ENCODE assay signal across 8 mouse cellular contexts in the genomic region with DNA sequence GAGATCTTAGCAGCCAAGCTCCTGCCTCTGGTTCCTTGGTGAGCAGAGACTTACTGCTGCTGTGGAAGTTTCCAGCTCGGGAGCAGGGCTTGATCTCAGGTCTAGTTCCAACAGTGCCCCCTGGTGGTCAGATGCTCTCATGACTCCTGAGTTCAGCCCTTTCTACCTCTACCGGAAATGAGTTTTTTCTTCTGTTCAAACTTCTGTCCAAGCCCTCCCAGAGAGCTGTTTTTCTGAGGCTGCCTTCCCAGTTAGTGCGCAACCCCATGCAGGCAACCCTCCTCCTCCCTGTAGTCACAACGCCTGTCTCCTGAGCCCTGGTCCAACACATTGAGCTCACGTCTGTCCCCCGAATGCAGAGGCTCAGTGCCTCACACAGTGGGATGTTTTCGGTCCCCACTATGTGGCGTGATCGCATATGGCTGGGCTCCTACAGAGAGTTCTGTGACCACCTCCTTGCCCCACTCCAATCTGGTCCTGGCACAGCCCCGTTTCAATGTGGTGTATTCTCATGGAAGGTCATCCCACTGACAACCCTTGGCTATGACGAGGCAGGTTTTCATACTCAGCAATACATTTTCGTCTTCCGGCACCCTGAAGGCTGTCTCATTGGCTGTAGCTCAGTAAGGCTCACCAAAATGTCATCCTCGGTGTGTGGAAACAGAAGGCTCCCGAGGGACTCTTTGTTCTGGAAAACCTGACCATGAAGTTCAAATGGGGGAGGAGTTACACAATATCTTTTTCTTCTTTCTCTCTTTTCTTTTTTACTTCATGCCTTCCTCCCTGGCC. TPM values are rescaled to one million over a fixed set of nuclear protein-coding genes. Genes with fewer than 3 reads are reported as not detected.
DNase-seq lines count a peak whose midpoint lies in the region; ATAC-seq and TF ChIP-seq lines count a peak whose summit lies in the region.

No protein-coding gene starts in this region.

- no peaks in the 10 kb centered on the region for H3K9me3 ChIP-seq in hindbrain, postnatal 0 days (ENCODE audit: low read length)

- H3K4me2 ChIP-seq in hindbrain, postnatal 0 days (ENCODE audit: low read depth, low read length): no peak overlapping the region

- WGBS in hindbrain, postnatal 0 days: 53% methylated on average over 15 of the region's 15 CpGs

- H3K4me3 ChIP-seq in hindbrain, postnatal 0 days (ENCODE audit: low read length): no peak overlapping the region

- POLR2A ChIA-PET in Patski (lab: Charles Lee): no interaction called here

- H3K4me1 ChIP-seq in hindbrain, postnatal 0 days (ENCODE audit: insufficient read depth, low read length): peaks cover 6% of the 10 kb centered on the region

- no peak overlapping the region for H3K9ac ChIP-seq in hindbrain, postnatal 0 days (replicated peaks; ENCODE audit: low read length)

- H3K36me3 ChIP-seq in hindbrain, postnatal 0 days (ENCODE audit: insufficient read depth, low read length): no peaks in the 10 kb centered on the region

- CTCF ChIA-PET in Patski (lab: Charles Lee): interaction anchor here (0.8 to 2.8 kb wide), 9 partner anchors 10 to 175 kb away, joined by 3 to 9 read pairs (median 4); no protein-coding TSS in a partner anchor

- ATAC-seq in Patski: peak; percentile 46
- ATAC-seq in hindbrain, postnatal 0 days: peak; percentile 73
- ATAC-seq in megakaryocyte, adult 5-6 weeks (ENCODE audit: poor library complexity, severe bottlenecking): peak; percentile 87

- H3K27me3 ChIP-seq in Patski: no peaks in the 10 kb centered on the region
- no peaks in the 10 kb centered on the region for H3K27me3 ChIP-seq in hindbrain, postnatal 0 days (ENCODE audit: insufficient read depth, low read length)

- in situ Hi-C loops in Patski (cut with MboI; ENCODE audit: low pct_unique_long_range_greater_than_20kb): no loop called here

- peak; percentile 44 for DNase-seq in Patski (ENCODE audit: low read depth, low spot score)
- DNase-seq in cerebellum, adult 18-20 months: peak; percentile 91 to 93
- DNase-seq in frontal cortex, postnatal 36 days (ENCODE audit: low spot score in 2 of 2): peak; percentile 88 to 93
- DNase-seq in hindbrain, postnatal 0 days (ENCODE audit: low spot score): peak; percentile 95
- peak; percentile 93 to 96 for DNase-seq in left cerebral cortex, adult 18-20 months (ENCODE audit: low spot score in 2 of 2)
- peak; percentile 93 for DNase-seq in right cerebral cortex, postnatal 4 days
- peak; percentile 83 for DNase-seq in yolk sac, embryonic 10.5 days (ENCODE audit: low spot score)

- no peak for TF ChIP-seq CTCF in Patski (IDR thresholded peaks at IDR 0.05)
- TF ChIP-seq CTCF in hindbrain, postnatal 0 days (IDR thresholded peaks at IDR 0.05; ENCODE audit: low read depth): peak; percentile 92

- H3K27ac ChIP-seq in hindbrain, postnatal 0 days: peak overlapping the region; percentile 34; the same call in 1 of the 2 replicates

RNA-seq across cellular contexts. Expression of gene Capn9, which starts 2.2 kb away (rescaled TPM):
- not detected for polyA plus RNA-seq in Patski (2021)
- total RNA-seq in hindbrain, postnatal 0 days (2014; rRNA removed): not detected in 2 replicates
- polyA plus RNA-seq in hindbrain, postnatal 0 days (2015; fragmentation: Nextera tagmentation; extraction: Ambion mirVana): 0.29 and 0.39 TPM in 2 replicates
- total RNA-seq in left cerebral cortex, adult 18-20 months (2021): not detected
- not detected in 2 replicates for total RNA-seq in megakaryocyte, adult 5-6 weeks (2015)
- total RNA-seq in megakaryocyte, adult 5-6 weeks (2017): not detected in 2 replicates

RNA-seq across cellular contexts. Expression of gene Agt, which starts 4.2 kb away (rescaled TPM):
- 121 TPM for polyA plus RNA-seq in Patski (2021)
- 101 and 162 TPM in 2 replicates for total RNA-seq in hindbrain, postnatal 0 days (2014; rRNA removed)
- 95.3 and 112 TPM in 2 replicates for polyA plus RNA-seq in hindbrain, postnatal 0 days (2015; fragmentation: Nextera tagmentation; extraction: Ambion mirVana)
- total RNA-seq in left cerebral cortex, adult 18-20 months (2021): 10 to 100 TPM; 13.2 to 14.8 TPM
- total RNA-seq in megakaryocyte, adult 5-6 weeks (2015): 0.27 TPM in 1 of 2 replicates, not detected in the other
- 0.11 and 0.94 TPM in 2 replicates for total RNA-seq in megakaryocyte, adult 5-6 weeks (2017)

RNA-seq across cellular contexts. Expression of gene Cog2, which starts 53.2 kb away (rescaled TPM):
- polyA plus RNA-seq in Patski (2021): 41.6 TPM
- 29.4 and 30.0 TPM in 2 replicates for total RNA-seq in hindbrain, postnatal 0 days (2014; rRNA removed)
- 17.3 and 21.4 TPM in 2 replicates for polyA plus RNA-seq in hindbrain, postnatal 0 days (2015; fragmentation: Nextera tagmentation; extraction: Ambion mirVana)
- 10 to 100 TPM; 35.4 to 37.7 TPM for total RNA-seq in left cerebral cortex, adult 18-20 months (2021)
- 11.0 and 14.4 TPM in 2 replicates for total RNA-seq in megakaryocyte, adult 5-6 weeks (2015)
- 16.7 and 21.7 TPM in 2 replicates for total RNA-seq in megakaryocyte, adult 5-6 weeks (2017)

Comparison
In these comparisons a context has a peak if more than half of its experiments do, and no peak if none do; other contexts are left out.
1. DNase-seq: peak in every context shown above with its lines; median percentile 95 in hindbrain, postnatal 0 days; 94 in left cerebral cortex, adult 18-20 months; 93 in right cerebral cortex, postnatal 4 days; 92 in cerebellum, adult 18-20 months; 90 in frontal cortex, postnatal 36 days; 83 in yolk sac, embryonic 10.5 days; 44 in Patski.
2. RNA of gene Agt, which starts 4.2 kb away (total RNA-seq): 101 to 162 TPM in hindbrain, postnatal 0 days and 13.2 to 14.8 TPM in left cerebral cortex, adult 18-20 months; 0.11 to 0.94 TPM in megakaryocyte, adult 5-6 weeks; every median in the first group is over 4 times any median in the second.
3. Peak in every context shown above with its lines, with median percentiles within 50 percentile points of each other: ATAC-seq.